Mouse (Mus musculus) layer of hippocampus, adult 2 months (tissue): ENCODE results near the gene Sirt6. TPM values are rescaled to one million over a fixed set of nuclear protein-coding genes. Genes with fewer than 3 reads are reported as not detected.
A peak's percentile ranks its signal among the peaks of the same experiment; 100 is the strongest.

Source experiments
- DNase-seq, 2 experiments: peaks; one replicate each; pipeline ENCODE4 v3.0.0; 2022; ENCODE audit warnings: low spot score in 2 of 2
- H3K27ac ChIP-seq: fragments of 200-600 bp; 2 replicates; pipeline ENCODE4 v1.8.1; 2022
- H3K4me3 ChIP-seq: fragments of 200-600 bp; 2 replicates; pipeline ENCODE4 v1.8.1; 2022; ENCODE audit warnings: mild to moderate bottlenecking
- CTCF ChIP-seq: fragments of 200-600 bp; conservative IDR thresholded peaks from 2 replicates; pipeline ENCODE4 v1.8.1; 2022; ENCODE audit warnings: antibody characterized with exemption, mild to moderate bottlenecking, moderate library complexity
- total RNA-seq, 2 experiments: library from RNA; stranded (reverse); gene quantifications; 2 replicates each; pipeline ENCODE4 v1.2.3; 2021

Gene Sirt6
- total RNA-seq, 2 experiments from 2014 or later = 29.7 to 31.4 TPM

GRCm38 (mm10) chr10:81612779-81613178, 14.8 kb downstream of the Sirt6 start:
- Histone ChIP-seq H3K4me3 (no peak overlapping the region), H3K27ac (no peak overlapping the region)
- no peak for TF ChIP-seq CTCF
- no peak for DNase-seq

- no peak overlapping the region for H3K4me3 ChIP-seq
- H3K27ac ChIP-seq = no peak overlapping the region
- TF ChIP-seq CTCF = peak; percentile 42
- no peak for DNase-seq
These were observed 19.3 kb downstream of the Sirt6 start for GRCm38 (mm10) chr10:81608308-81608707.

- TF ChIP-seq CTCF = no peak
- peak; percentile 92 to 98 for DNase-seq
- H3K4me3 ChIP-seq = peak within 1 kb of the TSS; percentile 60
- H3K27ac ChIP-seq = peak within 1 kb of the TSS; percentile 96
These were observed 21.4 kb downstream of the Sirt6 start, which contains the start of gene BC025920 for GRCm38 (mm10) chr10:81605974-81606751. Gene BC025920, plus strand, starts transcription at chr10:81606270.

GRCm38 (mm10) chr10:81605666-81605973, 22.0 kb downstream of the Sirt6 start:
- TF ChIP-seq CTCF = no peak; the same call in 1 of the 2 replicates

GRCm38 (mm10) chr10:81604968-81605665, 22.5 kb downstream of the Sirt6 start:
- Histone ChIP-seq H3K4me3 (peak overlapping the region; percentile 60), H3K27ac (peak overlapping the region; percentile 89)
- peak; percentile 89 for DNase-seq
- peak; percentile 75 for TF ChIP-seq CTCF

More at GRCm38 (mm10) chr10:81605666-81605973, 22.0 kb downstream of the Sirt6 start:
- H3K27ac ChIP-seq = peak overlapping the region; percentile 89
- H3K4me3 ChIP-seq = peak overlapping the region; percentile 60
- DNase-seq = peak in 1 of 2 experiments; percentile 49

GRCm38 (mm10) chr10:81604019-81604967, 23.3 kb downstream of the Sirt6 start:
- no peak for TF ChIP-seq CTCF
- H3K4me3 ChIP-seq = peak overlapping the region; percentile 39; the same call in 1 of the 2 replicates
- no peak for DNase-seq
- H3K27ac ChIP-seq = peak overlapping the region; percentile 73; the same call in 1 of the 2 replicates

- DNase-seq = peak; percentile 37 to 52
- peak; percentile 80 for TF ChIP-seq CTCF
- H3K27ac ChIP-seq = no peak overlapping the region
- no peak overlapping the region for H3K4me3 ChIP-seq
These were observed 24.9 kb downstream of the Sirt6 start for GRCm38 (mm10) chr10:81602741-81603151.

- DNase-seq = no peak
- TF ChIP-seq CTCF = no peak
- Histone ChIP-seq H3K27ac (no peak overlapping the region), H3K4me3 (peak overlapping the region; percentile 42)
These were observed 26.1 kb downstream of the Sirt6 start for GRCm38 (mm10) chr10:81601396-81601905.

- H3K27ac ChIP-seq = 0 out of 2 replicates have a peak within 1 kb of the TSS, but pooled peaks have one; percentile 5
- peak within 1 kb of the TSS; percentile 42 for H3K4me3 ChIP-seq
- TF ChIP-seq CTCF = no peak
- DNase-seq = peak; percentile 92
These were observed 26.8 kb downstream of the Sirt6 start, which contains the start of gene Tle6 for GRCm38 (mm10) chr10:81600738-81601203. Gene Tle6, minus strand, starts transcription at chr10:81601073.

- no peak overlapping the region for H3K27ac ChIP-seq
- no peak overlapping the region for H3K4me3 ChIP-seq
- no peak for TF ChIP-seq CTCF
- no peak for DNase-seq
These were observed 27.5 kb downstream of the Sirt6 start for GRCm38 (mm10) chr10:81600096-81600495.

- H3K27ac ChIP-seq = no peak overlapping the region
- DNase-seq = no peak
- no peak for TF ChIP-seq CTCF
- no peak overlapping the region for H3K4me3 ChIP-seq
These were observed 28.0 kb downstream of the Sirt6 start for GRCm38 (mm10) chr10:81599630-81600029.

GRCm38 (mm10) chr10:81598871-81599270, 28.7 kb downstream of the Sirt6 start:
- no peak for DNase-seq
- no peak for TF ChIP-seq CTCF
- Histone ChIP-seq H3K27ac (no peak overlapping the region), H3K4me3 (no peak overlapping the region)
